Mouse (Mus musculus): Measurements from ENCODE around the gene Actn4. TPM values are rescaled to one million over a fixed set of nuclear protein-coding genes. Genes with fewer than 3 reads are reported as not detected.
A peak's percentile ranks its signal among the peaks of the same experiment; 100 is the strongest.

Gene Actn4
- polyA plus RNA-seq, 1 experiment = 340 TPM

DNA sequence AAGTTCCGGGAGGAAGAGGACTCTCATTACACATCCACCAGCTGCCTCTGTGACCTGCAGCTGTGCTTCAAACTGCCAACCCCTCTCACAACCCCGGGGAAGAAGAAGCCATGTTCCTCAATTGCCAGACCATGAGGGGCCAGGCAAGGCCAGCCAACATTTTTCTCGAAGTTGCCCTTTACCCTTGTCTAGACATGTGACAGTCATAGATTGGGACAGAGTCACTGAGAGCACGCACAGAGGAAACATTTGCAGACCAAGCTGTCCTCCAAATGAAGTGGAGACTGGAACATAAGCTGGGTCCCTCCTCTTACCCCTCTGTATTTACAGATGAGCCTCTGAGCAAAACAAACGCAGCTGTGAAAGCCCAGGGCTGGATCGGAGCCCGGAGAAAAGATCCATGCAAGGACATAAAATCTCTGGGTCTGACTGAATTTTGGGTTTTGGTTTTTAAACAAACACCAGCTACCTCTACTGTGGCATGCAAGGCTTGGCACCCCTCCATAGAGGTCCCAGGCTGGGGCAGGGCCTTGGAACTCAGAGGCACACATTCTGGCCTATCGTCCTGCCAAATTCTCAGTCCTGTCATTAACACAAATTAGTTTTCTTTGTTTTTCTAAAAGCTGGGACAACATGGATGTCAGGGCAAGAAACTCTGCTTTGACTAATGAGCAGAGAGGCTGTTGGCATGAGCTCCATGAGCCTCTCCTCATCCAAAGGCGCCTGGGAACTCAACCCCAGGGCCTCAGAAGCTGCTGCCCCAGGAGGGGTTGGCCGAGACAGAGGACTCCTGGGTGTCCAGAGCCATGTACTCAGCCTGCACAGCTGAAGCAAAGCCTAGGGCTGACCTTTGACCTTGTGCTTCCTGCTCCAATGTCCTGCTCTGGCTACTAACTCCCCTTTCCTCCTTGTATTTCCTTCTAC, 44.4 kb downstream of the Actn4 start:
- peaks cover 52% of the 10 kb centered on the region for H3K4me1 ChIP-seq (ENCODE audit: control insufficient read depth, insufficient read depth, low read length)
- no peaks in the 10 kb centered on the region for H3K27me3 ChIP-seq (replicated peaks; ENCODE audit: control insufficient read depth, insufficient read depth, low read length)
- no peak overlapping the region for H3K4me3 ChIP-seq (ENCODE audit: insufficient read depth, low read depth, low read length)
- peak; percentile 90 for DNase-seq
- peaks cover 10% of the 10 kb centered on the region for H3K36me3 ChIP-seq (ENCODE audit: control insufficient read depth, insufficient read depth, low read length)
- H3K27ac ChIP-seq (ENCODE audit: insufficient read depth, low read depth, low read length) = peak overlapping the region; percentile 83
- TF ChIP-seq POLR2A (IDR thresholded peaks at IDR 0.05; ENCODE audit: low read depth, low read length) = no peak
- TF ChIP-seq CTCF (conservative IDR thresholded peaks at IDR 0.05; ENCODE audit: insufficient read depth, insufficient read length, low read depth, low read length) = no peak
- 14% methylated on average over 10 of the region's 10 CpGs for WGBS

DNA sequence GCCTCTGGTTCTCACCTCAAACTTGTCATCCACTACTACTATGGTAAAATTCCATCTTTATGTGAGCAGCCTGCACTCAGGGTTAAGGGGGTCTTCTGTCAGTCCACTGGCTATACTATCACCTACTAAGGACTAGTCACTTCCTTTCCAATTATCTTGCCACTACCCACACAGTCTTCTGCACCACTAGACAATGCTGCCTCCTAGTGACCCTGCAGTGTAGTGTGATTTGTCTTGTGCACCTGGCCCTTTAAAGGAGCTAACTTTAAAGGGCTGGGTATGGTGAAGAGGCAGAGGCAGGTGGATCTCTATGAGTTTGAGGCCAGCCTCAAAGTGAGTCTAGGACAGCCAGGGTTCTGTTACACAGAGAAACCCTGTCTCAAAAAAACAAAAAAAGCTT, 45.6 kb downstream of the Actn4 start:
- 0 out of 2 replicates have a peak overlapping the region, but pooled peaks have one; percentile 4 for H3K27ac ChIP-seq (ENCODE audit: insufficient read depth, low read depth, low read length)

DNA sequence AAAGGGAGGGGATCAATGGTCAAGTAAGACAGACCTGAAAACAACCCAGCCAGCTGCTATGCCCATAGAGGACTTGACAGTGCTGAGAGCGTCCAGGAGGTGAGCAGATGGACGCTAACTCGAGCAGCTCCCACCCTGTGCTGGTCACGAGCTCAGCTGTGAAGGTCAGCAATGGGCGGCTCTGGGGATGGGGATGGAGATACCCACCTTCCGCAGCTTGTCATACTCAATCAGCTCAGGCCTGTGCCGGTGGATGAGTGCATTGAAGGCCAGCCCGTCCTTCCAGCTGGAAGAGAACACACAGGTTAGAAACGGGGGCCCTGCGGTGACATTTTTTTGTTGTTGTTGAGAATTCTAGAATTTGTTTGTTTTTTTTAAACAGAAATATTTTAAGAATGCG, 49.0 kb downstream of the Actn4 start:
- WGBS = 60% methylated on average over 11 of the region's 11 CpGs
- peak overlapping the region; percentile 86 for H3K27ac ChIP-seq (ENCODE audit: insufficient read depth, low read depth, low read length)
- H3K4me3 ChIP-seq (ENCODE audit: insufficient read depth, low read depth, low read length) = no peak overlapping the region
- TF ChIP-seq POLR2A (IDR thresholded peaks at IDR 0.05; ENCODE audit: low read depth, low read length) (no peak), CTCF (conservative IDR thresholded peaks at IDR 0.05; ENCODE audit: insufficient read depth, insufficient read length, low read depth, low read length) (no peak)
- H3K27me3 ChIP-seq (replicated peaks; ENCODE audit: control insufficient read depth, insufficient read depth, low read length) = no peaks in the 10 kb centered on the region
- no peak for DNase-seq
- peaks cover 13% of the 10 kb centered on the region for H3K36me3 ChIP-seq (ENCODE audit: control insufficient read depth, insufficient read depth, low read length)
- H3K4me1 ChIP-seq (ENCODE audit: control insufficient read depth, insufficient read depth, low read length) = peaks cover 21% of the 10 kb centered on the region

More for the DNA sequence above, 45.6 kb downstream of the Actn4 start:
- Histone ChIP-seq H3K4me1 (ENCODE audit: control insufficient read depth, insufficient read depth, low read length) (peaks cover 49% of the 10 kb centered on the region), H3K4me3 (ENCODE audit: insufficient read depth, low read depth, low read length) (no peak overlapping the region), H3K36me3 (ENCODE audit: control insufficient read depth, insufficient read depth, low read length) (peaks cover 10% of the 10 kb centered on the region), H3K27me3 (replicated peaks; ENCODE audit: control insufficient read depth, insufficient read depth, low read length) (no peaks in the 10 kb centered on the region)
- DNase-seq = no peak
- TF ChIP-seq POLR2A (IDR thresholded peaks at IDR 0.05; ENCODE audit: low read depth, low read length) (no peak), CTCF (conservative IDR thresholded peaks at IDR 0.05; ENCODE audit: insufficient read depth, insufficient read length, low read depth, low read length) (peak; percentile 48)

DNA sequence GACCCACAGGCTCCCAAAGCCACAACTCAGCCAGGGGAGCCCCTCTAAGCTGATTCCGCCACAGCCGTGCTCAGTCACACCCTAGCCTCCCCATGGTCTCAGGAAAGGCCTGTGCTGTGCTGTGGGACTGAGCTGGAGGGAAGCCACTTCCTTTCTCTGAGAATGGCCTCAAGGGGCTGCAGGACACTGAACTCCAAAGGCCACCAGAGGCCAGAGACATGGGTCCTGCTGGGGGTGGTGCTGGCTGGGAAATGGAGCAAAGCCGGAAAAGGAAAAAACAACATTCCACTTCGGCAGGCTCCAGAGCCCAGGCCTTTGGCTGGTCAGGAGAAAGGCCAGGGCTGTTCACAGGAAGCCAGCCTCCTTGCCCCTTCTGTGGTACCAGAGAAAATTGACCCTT, 50.5 kb downstream of the Actn4 start:
- peak overlapping the region; percentile 86 for H3K27ac ChIP-seq (ENCODE audit: insufficient read depth, low read depth, low read length)
- H3K27me3 ChIP-seq (replicated peaks; ENCODE audit: control insufficient read depth, insufficient read depth, low read length) = no peaks in the 10 kb centered on the region
- H3K4me3 ChIP-seq (ENCODE audit: insufficient read depth, low read depth, low read length) = no peak overlapping the region
- DNase-seq = peak; percentile 93
- 29% methylated on average over 4 of the region's 4 CpGs for WGBS
- TF ChIP-seq CTCF (conservative IDR thresholded peaks at IDR 0.05; ENCODE audit: insufficient read depth, insufficient read length, low read depth, low read length) (no peak), POLR2A (IDR thresholded peaks at IDR 0.05; ENCODE audit: low read depth, low read length) (no peak)
- H3K36me3 ChIP-seq (ENCODE audit: control insufficient read depth, insufficient read depth, low read length) = peaks cover 13% of the 10 kb centered on the region
- H3K4me1 ChIP-seq (ENCODE audit: control insufficient read depth, insufficient read depth, low read length) = peaks cover 9% of the 10 kb centered on the region; the same call in 1 of the 2 replicates

DNA sequence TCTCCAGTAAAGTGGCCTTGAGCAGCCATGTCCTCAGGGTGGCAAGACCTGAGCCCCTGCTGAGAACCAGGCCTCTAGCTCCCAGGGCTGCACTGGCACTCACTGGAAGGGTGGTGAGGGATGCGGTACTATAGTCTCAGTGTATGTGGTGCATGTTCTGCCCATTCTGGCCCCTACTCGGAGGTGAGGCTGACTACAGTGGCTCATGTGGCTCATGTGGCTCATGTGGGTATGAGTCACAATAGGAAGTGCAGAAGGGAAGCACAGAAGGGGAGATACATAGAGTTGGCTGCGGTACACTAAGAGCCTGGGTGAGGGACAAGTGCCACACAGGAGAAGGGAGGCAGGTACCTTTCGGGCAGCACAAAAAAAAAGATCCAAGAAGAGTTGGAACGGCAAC, 54.9 kb downstream of the Actn4 start:
- no peak for DNase-seq
- Histone ChIP-seq H3K4me3 (ENCODE audit: insufficient read depth, low read depth, low read length) (no peak overlapping the region), H3K4me1 (ENCODE audit: control insufficient read depth, insufficient read depth, low read length) (peaks cover 3% of the 10 kb centered on the region; the same call in 1 of the 2 replicates), H3K36me3 (ENCODE audit: control insufficient read depth, insufficient read depth, low read length) (peaks cover 18% of the 10 kb centered on the region), H3K27me3 (replicated peaks; ENCODE audit: control insufficient read depth, insufficient read depth, low read length) (no peaks in the 10 kb centered on the region), H3K27ac (ENCODE audit: insufficient read depth, low read depth, low read length) (no peak overlapping the region)
- TF ChIP-seq CTCF (conservative IDR thresholded peaks at IDR 0.05; ENCODE audit: insufficient read depth, insufficient read length, low read depth, low read length) = no peak
- no peak for TF ChIP-seq POLR2A (IDR thresholded peaks at IDR 0.05; ENCODE audit: low read depth, low read length)
- WGBS = 91% methylated on average over 5 of the region's 5 CpGs

DNA sequence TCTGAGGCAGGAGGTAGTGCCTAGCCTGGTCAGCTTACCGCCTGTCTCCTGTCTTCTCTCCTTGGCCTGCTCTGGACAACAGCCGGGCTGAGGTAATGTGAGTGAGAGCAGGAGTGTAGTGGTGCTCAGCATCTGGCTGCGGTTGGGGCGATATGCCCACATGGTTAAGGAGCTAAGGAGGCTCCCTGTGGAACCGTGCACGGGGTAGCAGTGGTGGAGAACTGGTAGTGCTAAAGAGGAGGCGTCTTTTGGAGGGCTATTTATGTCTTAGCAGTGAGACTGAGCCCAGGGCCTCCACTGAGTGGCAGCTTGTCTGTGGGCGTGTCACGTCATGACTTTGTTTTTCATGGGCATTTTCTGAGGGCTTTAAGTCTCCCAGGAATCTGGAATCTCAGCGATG, 58.4 kb downstream of the Actn4 start:
- 87% methylated on average over 10 of the region's 10 CpGs for WGBS
- TF ChIP-seq POLR2A (IDR thresholded peaks at IDR 0.05; ENCODE audit: low read depth, low read length) (no peak), CTCF (conservative IDR thresholded peaks at IDR 0.05; ENCODE audit: insufficient read depth, insufficient read length, low read depth, low read length) (no peak)
- DNase-seq = no peak
- Histone ChIP-seq H3K27me3 (replicated peaks; ENCODE audit: control insufficient read depth, insufficient read depth, low read length) (no peaks in the 10 kb centered on the region), H3K4me1 (ENCODE audit: control insufficient read depth, insufficient read depth, low read length) (no peaks in the 10 kb centered on the region), H3K4me3 (ENCODE audit: insufficient read depth, low read depth, low read length) (no peak overlapping the region), H3K36me3 (ENCODE audit: control insufficient read depth, insufficient read depth, low read length) (peaks cover 19% of the 10 kb centered on the region), H3K27ac (ENCODE audit: insufficient read depth, low read depth, low read length) (no peak overlapping the region)

DNA sequence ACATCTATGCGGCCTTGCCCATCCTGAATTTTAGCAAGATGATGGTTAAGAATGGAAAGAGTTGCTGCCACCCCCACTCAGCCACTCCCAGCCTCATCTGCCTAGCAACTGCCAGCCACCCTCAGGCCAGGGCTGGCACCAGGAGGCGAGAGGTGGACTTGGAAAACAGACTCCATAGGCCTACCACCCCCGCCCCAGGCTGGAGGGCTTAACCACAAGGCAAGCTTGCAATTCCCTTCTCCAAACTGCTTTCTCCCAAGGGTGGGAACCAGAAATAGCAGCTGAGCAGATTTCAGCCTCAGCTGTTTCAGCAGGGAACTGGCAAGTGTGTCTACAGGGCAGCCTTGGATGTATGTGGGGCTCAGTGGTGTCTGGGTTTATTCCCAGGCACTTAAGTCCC, 59.3 kb downstream of the Actn4 start:
- no peaks in the 10 kb centered on the region for H3K4me1 ChIP-seq (ENCODE audit: control insufficient read depth, insufficient read depth, low read length)
- H3K27ac ChIP-seq (ENCODE audit: insufficient read depth, low read depth, low read length) = no peak overlapping the region
- peaks cover 21% of the 10 kb centered on the region for H3K36me3 ChIP-seq (ENCODE audit: control insufficient read depth, insufficient read depth, low read length)
- no peaks in the 10 kb centered on the region for H3K27me3 ChIP-seq (replicated peaks; ENCODE audit: control insufficient read depth, insufficient read depth, low read length)
- 88% methylated on average over 3 of the region's 3 CpGs for WGBS
- DNase-seq = no peak
- H3K4me3 ChIP-seq (ENCODE audit: insufficient read depth, low read depth, low read length) = no peak overlapping the region
- no peak for TF ChIP-seq POLR2A (IDR thresholded peaks at IDR 0.05; ENCODE audit: low read depth, low read length)
- TF ChIP-seq CTCF (conservative IDR thresholded peaks at IDR 0.05; ENCODE audit: insufficient read depth, insufficient read length, low read depth, low read length) = no peak
